Mouse (Mus musculus) neural tube, embryonic 15.5 days (tissue): ENCODE measurements around the gene Hmgn2. TPM values are rescaled to one million over a fixed set of nuclear protein-coding genes. Genes with fewer than 3 reads are reported as not detected.
"Not testable (repeated sequence)": the region's sequence is repeated elsewhere in the genome, so short reads cannot be mapped to it uniquely, and the experiment has no call there.

Source experiments
- ATAC-seq: fragments of 200-750 bp; cut with Nextera tagmentation; 2 replicates; pipeline ENCODE4 v1.8.0; 2017; ENCODE audit warnings: mild to moderate bottlenecking, moderate TSS enrichment, moderate library complexity; ENCODE audit not compliant: low FRiP score
- H3K27ac ChIP-seq: fragments of 300-500 bp; sonication (generic); replicated peaks from 2 replicates; pipeline ENCODE4 v1.5.1; 2015; ENCODE audit warnings: mild to moderate bottlenecking, inconsistent platforms
- H3K27me3 ChIP-seq: fragments of 300-500 bp; sonication (generic); replicated peaks from 2 replicates; pipeline ENCODE4 v1.6.1; 2015; ENCODE audit warnings: inconsistent platforms
- H3K36me3 ChIP-seq: fragments of 300-500 bp; sonication (generic); 2 replicates; pipeline ENCODE4 v1.6.1; 2015; ENCODE audit warnings: inconsistent platforms
- H3K4me1 ChIP-seq: fragments of 300-500 bp; sonication (generic); 2 replicates; pipeline ENCODE4 v1.6.1; 2015; ENCODE audit warnings: inconsistent platforms
- H3K4me2 ChIP-seq: fragments of 300-500 bp; sonication (generic); 2 replicates; pipeline ENCODE4 v1.6.1; 2015; ENCODE audit warnings: inconsistent platforms, mild to moderate bottlenecking, moderate library complexity
- H3K4me3 ChIP-seq: fragments of 300-500 bp; sonication (generic); replicated peaks from 2 replicates; pipeline ENCODE4 v1.5.1; 2015; ENCODE audit warnings: mild to moderate bottlenecking, inconsistent platforms
- H3K9ac ChIP-seq: fragments of 300-500 bp; sonication (generic); replicated peaks from 2 replicates; pipeline ENCODE4 v1.6.1; 2015; ENCODE audit warnings: mild to moderate bottlenecking, inconsistent platforms
- H3K9me3 ChIP-seq: fragments of 300-500 bp; sonication (generic); replicated peaks from 2 replicates; pipeline ENCODE4 v1.6.1; 2016; ENCODE audit warnings: inconsistent platforms
- WGBS: fragments of 180-500 bp; shearing (Covaris S2); methylation state at CpG from one replicate; pipeline ENCODE4 v1.1.7; 2015; ENCODE audit warnings: mixed read lengths; 5-methylcytosine and 5-hydroxymethylcytosine counted together
- polyA plus RNA-seq: library from polyadenylated mRNA; unstranded; fragments of >200 nt; fragmentation: Nextera tagmentation; extraction: Ambion mirVana; gene quantifications from 2 replicates; pipeline ENCODE4 v1.2.1, GENCODE M21; 2015

The Hmgn2 gene
- polyA plus RNA-seq, 1 experiment from 2014 or later = 921 TPM

GRCm38 (mm10) chr4:133941576-133941975, 26.9 kb downstream of the Hmgn2 start:
- Histone ChIP-seq H3K9ac (no peak overlapping the region), H3K36me3 (no peaks in the 10 kb centered on the region), H3K4me3 (no peak overlapping the region), H3K4me2 (no peak overlapping the region), H3K27me3 (no peaks in the 10 kb centered on the region), H3K9me3 (no peaks in the 10 kb centered on the region), H3K4me1 (no peaks in the 10 kb centered on the region), H3K27ac (no peak overlapping the region)
- ATAC-seq = no peak
- 68% methylated on average over 3 of the region's 3 CpGs for WGBS

DNA sequence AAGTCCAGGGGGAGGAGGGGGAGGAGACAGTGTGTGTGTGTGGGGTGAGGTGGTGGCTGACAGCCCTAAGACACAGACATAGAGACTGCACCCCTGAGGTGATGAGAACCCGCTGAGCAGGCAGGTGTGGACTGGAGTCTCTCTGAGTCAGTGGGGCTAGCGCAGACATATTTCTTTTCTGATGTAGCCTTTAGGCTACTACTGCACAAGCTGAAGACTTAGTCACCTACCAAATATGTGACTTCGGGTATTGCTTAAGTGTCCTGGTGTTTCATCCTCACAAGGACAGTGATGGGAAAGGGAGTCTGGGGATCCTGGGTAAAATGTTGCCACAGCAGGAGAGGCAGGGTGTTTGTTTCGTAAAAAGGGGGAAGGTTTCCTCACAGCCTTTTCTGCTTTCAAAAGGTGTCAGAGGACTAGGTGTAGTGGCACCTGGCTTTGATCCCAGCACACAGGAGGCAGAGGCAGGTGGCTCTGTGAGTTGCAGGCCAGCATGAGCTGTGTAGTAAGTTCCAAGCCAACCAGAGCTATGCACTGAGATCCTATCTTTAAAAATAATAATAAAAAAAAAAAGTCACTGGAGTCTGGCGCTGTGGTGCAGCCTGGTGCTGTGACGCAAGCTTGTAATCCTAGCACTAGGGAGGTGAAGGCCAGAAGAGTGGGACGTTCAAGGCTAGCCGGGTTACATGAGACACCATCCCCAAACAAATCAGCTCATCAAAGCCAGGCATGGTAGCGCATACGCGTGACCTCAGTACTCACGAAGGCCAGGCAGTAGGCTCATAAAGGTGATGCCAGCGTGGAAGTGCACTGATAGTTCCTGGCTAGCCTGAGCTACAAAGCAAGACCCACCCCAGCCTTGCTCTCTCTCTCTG, 27.8 kb downstream of the Hmgn2 start:
- H3K4me2 ChIP-seq = no peak overlapping the region

GRCm38 (mm10) chr4:133938077-133938476, 30.4 kb downstream of the Hmgn2 start:
- Histone ChIP-seq H3K36me3 (no peaks in the 10 kb centered on the region), H3K4me2 (no peak overlapping the region), H3K27ac (no peak overlapping the region), H3K9ac (no peak overlapping the region), H3K4me1 (no peaks in the 10 kb centered on the region), H3K9me3 (no peaks in the 10 kb centered on the region), H3K4me3 (no peak overlapping the region), H3K27me3 (no peaks in the 10 kb centered on the region)
- ATAC-seq = no peak
- 66% methylated on average over 2 of the region's 2 CpGs for WGBS

More for the DNA sequence above, 27.8 kb downstream of the Hmgn2 start:
- H3K9ac ChIP-seq = no peak overlapping the region
- H3K36me3 ChIP-seq = no peaks in the 10 kb centered on the region
- WGBS = 87% methylated on average over 13 of the region's 13 CpGs
- no peak overlapping the region for H3K4me3 ChIP-seq
- no peak overlapping the region for H3K27ac ChIP-seq
- H3K27me3 ChIP-seq = no peaks in the 10 kb centered on the region
- H3K9me3 ChIP-seq = no peaks in the 10 kb centered on the region
- no peak for ATAC-seq
- no peaks in the 10 kb centered on the region for H3K4me1 ChIP-seq

DNA sequence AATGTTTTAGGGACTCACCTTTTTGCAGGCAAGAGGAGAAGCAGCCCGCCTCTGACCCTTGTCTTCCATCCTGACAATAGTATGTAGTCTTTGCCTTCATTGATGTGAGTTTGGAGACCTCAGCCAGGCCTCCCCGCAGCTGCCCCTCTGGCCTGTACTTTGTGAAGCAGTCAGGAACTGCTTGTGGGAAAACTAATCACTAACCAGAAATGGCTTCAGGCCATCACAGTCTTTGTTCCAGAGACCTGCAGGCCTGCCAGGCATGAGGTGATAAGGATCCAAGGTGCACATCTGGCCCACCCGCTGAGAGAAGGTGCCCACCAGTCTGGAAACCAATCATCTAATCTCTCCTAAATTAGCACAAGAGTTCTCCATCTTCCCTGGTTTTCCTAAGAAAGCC, 36.7 kb downstream of the Hmgn2 start:
- Histone ChIP-seq H3K27me3 (no peaks in the 10 kb centered on the region), H3K36me3 (no peaks in the 10 kb centered on the region), H3K4me3 (no peak overlapping the region), H3K9me3 (no peaks in the 10 kb centered on the region), H3K27ac (no peak overlapping the region), H3K9ac (no peak overlapping the region), H3K4me1 (no peaks in the 10 kb centered on the region), H3K4me2 (no peak overlapping the region)
- WGBS = 71% methylated on average over 3 of the region's 3 CpGs
- ATAC-seq = no peak

- H3K27me3 ChIP-seq = no peaks in the 10 kb centered on the region
- 15% methylated on average over 10 of the region's 10 CpGs for WGBS
Observed at GRCm38 (mm10) chr4:133931349-133931748, 37.1 kb downstream of the Hmgn2 start.

GRCm38 (mm10) chr4:133929278-133929670, 39.2 kb downstream of the Hmgn2 start:
- H3K4me1 ChIP-seq = no peaks in the 10 kb centered on the region
- no peak for ATAC-seq
- H3K4me3 ChIP-seq = no peak overlapping the region
- H3K27ac ChIP-seq = no peak overlapping the region
- H3K9me3 ChIP-seq = no peaks in the 10 kb centered on the region
- H3K27me3 ChIP-seq = no peaks in the 10 kb centered on the region
- no peak overlapping the region for H3K4me2 ChIP-seq
- no peak overlapping the region for H3K9ac ChIP-seq
- H3K36me3 ChIP-seq = no peaks in the 10 kb centered on the region
- 30% methylated on average over 7 of the region's 7 CpGs for WGBS

More at GRCm38 (mm10) chr4:133931349-133931748, 37.1 kb downstream of the Hmgn2 start:
- no peak overlapping the region for H3K4me3 ChIP-seq
- no peak for ATAC-seq
- no peaks in the 10 kb centered on the region for H3K9me3 ChIP-seq
- H3K4me1 ChIP-seq = no peaks in the 10 kb centered on the region
- H3K36me3 ChIP-seq = no peaks in the 10 kb centered on the region
- H3K27ac ChIP-seq = no peak overlapping the region
- no peak overlapping the region for H3K4me2 ChIP-seq
- no peak overlapping the region for H3K9ac ChIP-seq

- Histone ChIP-seq H3K4me3 (no peak overlapping the region), H3K4me2 (no peak overlapping the region), H3K27me3 (no peaks in the 10 kb centered on the region), H3K9ac (no peak overlapping the region), H3K4me1 (no peaks in the 10 kb centered on the region), H3K27ac (no peak overlapping the region), H3K36me3 (no peaks in the 10 kb centered on the region), H3K9me3 (no peaks in the 10 kb centered on the region)
- no peak for ATAC-seq
- WGBS = 59% methylated on average over 15 of the region's 15 CpGs
Observed at GRCm38 (mm10) chr4:133928576-133929277, 39.7 kb downstream of the Hmgn2 start.

DNA sequence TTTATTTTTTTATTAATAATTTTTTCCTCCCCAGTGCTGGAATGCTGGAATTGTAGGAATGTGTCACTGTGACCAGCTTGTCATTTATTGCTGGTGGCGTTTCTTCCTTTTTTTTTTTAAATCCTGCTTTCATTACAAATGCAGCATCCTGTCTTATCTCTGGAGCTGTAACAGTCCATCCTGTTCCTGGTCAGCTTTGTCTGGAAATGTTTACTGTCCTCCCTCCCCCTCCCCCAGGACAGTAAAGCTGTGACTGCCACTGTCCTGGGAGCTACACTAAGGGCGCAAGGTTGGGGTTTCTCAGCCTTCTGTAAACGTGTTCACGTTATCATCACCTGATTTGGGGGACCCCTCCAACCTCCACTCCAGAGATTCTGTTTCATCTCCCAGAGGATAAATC, 43.2 kb downstream of the Hmgn2 start:
- Histone ChIP-seq H3K27ac (no peak overlapping the region), H3K4me1 (no peaks in the 10 kb centered on the region), H3K4me3 (no peak overlapping the region), H3K4me2 (no peak overlapping the region), H3K9ac (no peak overlapping the region), H3K9me3 (no peaks in the 10 kb centered on the region), H3K36me3 (no peaks in the 10 kb centered on the region), H3K27me3 (no peaks in the 10 kb centered on the region)
- no peak for ATAC-seq
- 80% methylated on average over 4 of the region's 4 CpGs for WGBS

GRCm38 (mm10) chr4:133923743-133924142, 44.7 kb downstream of the Hmgn2 start:
- H3K27ac ChIP-seq = no peak overlapping the region
- no peaks in the 10 kb centered on the region for H3K4me1 ChIP-seq
- H3K9ac ChIP-seq = no peak overlapping the region
- H3K27me3 ChIP-seq = no peaks in the 10 kb centered on the region
- WGBS = 91% methylated on average over 5 of the region's 5 CpGs
- no peaks in the 10 kb centered on the region for H3K36me3 ChIP-seq
- ATAC-seq = no peak
- no peaks in the 10 kb centered on the region for H3K9me3 ChIP-seq
- no peak overlapping the region for H3K4me2 ChIP-seq
- no peak overlapping the region for H3K4me3 ChIP-seq

- ATAC-seq, H3K27ac ChIP-seq, H3K4me3 ChIP-seq, H3K4me2 ChIP-seq, H3K4me1 ChIP-seq, H3K36me3 ChIP-seq, H3K9me3 ChIP-seq, H3K9ac ChIP-seq, H3K27me3 ChIP-seq: not testable (repeated sequence)
- 91% methylated on average over 22 of the region's 23 CpGs for WGBS
Observed at GRCm38 (mm10) chr4:133918093-133918825, 50.2 kb downstream of the Hmgn2 start.
